Mouse (Mus musculus) hematopoietic stem cell, adult 5-6 weeks (primary cell): ENCODE data around the gene Fmn2. TPM values are rescaled to one million over a fixed set of nuclear protein-coding genes. Genes with fewer than 3 reads are reported as not detected.

Source experiments
- ATAC-seq, 2 experiments: fragments of 125-278 bp in 1 of 2; replicated peaks in 1 of 2; 2 replicates each; pipeline ENCODE4 v1.8.0; 2016 to 2017; ENCODE audit warnings: inconsistent platforms in 2 of 2, mild to moderate bottlenecking in 2 of 2, moderate number of reproducible peaks in 2 of 2, low read depth in 1 of 2, moderate TSS enrichment in 1 of 2; ENCODE audit not compliant: low FRiP score in 2 of 2, poor library complexity in 2 of 2, severe bottlenecking in 2 of 2, insufficient read depth in 1 of 2, low TSS enrichment in 1 of 2
- total RNA-seq: library from RNA; stranded (forward); fragments of 172-1452, 232-1000 nt; gene quantifications from 2 replicates; pipeline ENCODE4 v1.2.3, GENCODE M21; 2017

Gene Fmn2
- total RNA-seq, 1 experiment from 2014 or later, result 0.15 TPM

GRCm38 (mm10) chr1:174703909-174704308 is 202.3 kb downstream of the Fmn2 start:
- no peak for ATAC-seq

- no peak for ATAC-seq
Measured at GRCm38 (mm10) chr1:174719729-174720458, 218.3 kb downstream of the Fmn2 start.

- no peak for ATAC-seq
Measured at GRCm38 (mm10) chr1:174728771-174729170, 227.1 kb downstream of the Fmn2 start.

DNA sequence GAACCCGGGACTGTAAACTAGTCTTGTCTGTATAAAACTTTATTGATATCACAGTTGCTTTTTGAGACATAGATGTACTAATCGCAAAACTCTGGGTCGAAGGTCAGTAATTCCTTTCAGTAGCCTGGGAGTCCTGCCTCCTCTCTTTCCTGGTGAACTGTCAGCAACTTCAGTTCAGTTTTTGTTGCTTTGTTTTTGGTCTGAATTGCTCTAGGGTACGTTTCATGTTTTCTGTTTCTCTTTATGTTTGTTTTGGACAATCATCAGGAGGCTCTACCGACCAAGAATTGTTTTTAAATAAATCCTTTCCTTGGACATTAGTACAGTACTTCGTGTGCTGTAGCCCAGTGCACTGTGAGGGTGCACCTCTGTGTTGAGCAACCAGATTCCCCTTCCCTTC is 231.1 kb downstream of the Fmn2 start:
- no peak for ATAC-seq

- ATAC-seq, result no peak
Measured at GRCm38 (mm10) chr1:174738958-174739357, 237.3 kb downstream of the Fmn2 start.

DNA sequence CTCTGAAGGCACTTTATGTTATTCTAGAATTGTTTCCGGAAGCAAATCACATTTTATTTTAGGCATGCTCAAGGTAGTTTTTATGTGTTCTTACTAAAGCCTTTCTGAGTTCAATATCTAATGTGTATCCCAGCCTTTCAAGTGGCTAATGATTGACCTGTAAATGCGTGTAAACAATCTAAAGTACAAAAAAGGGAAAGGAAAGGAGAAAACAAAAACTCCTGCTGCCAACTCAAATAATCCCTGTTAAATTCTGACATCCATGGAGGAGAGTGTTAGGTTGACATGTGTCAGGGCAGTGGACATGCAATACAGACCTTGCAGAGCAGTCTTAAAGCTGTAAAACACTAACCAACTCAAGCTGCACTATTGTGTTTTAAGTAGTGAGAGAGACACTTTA is 241.0 kb downstream of the Fmn2 start:
- ATAC-seq, result no peak

GRCm38 (mm10) chr1:174748520-174748919 is 246.9 kb downstream of the Fmn2 start:
- no peak for ATAC-seq

GRCm38 (mm10) chr1:174750893-174751461 is 249.4 kb downstream of the Fmn2 start:
- no peak for ATAC-seq

DNA sequence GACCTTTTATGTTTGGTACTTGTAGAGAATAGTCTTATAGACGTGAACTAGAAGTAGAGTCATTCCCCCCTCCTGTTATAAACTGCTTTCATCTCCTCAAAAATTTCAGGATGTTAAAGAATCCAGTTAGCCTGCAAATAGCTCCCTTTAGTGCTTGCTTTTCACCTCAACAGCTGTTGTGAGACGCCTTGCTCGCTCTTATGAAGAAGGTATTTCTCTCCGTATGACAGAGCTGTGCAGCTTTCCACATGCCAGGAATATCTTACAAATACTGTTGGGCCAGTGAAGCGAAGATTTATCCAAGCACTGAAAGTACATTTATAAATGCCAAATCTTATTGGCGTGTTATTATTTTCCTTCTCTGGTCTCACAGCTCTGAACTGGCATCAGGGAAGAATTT is 257.7 kb downstream of the Fmn2 start:
- ATAC-seq, result no peak

DNA sequence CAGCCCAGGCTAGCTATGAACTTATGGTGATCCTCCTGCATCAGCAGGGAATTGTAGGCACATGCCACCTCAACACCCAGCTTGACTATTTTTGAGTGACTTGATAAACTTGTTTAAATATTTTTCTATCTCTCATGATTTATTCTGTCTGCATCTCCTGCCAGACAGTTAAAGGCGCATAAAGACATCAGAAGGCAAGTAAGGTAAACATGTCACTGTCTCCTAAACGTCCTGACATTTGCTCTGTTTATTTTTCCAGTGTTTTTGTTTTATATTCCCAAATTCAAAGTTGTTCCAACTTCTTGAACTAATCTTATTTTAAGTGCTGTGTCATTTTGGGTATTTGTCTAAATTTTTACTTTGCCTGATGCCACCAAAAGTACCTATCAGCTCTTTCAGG is 264.1 kb downstream of the Fmn2 start:
- no peak for ATAC-seq

DNA sequence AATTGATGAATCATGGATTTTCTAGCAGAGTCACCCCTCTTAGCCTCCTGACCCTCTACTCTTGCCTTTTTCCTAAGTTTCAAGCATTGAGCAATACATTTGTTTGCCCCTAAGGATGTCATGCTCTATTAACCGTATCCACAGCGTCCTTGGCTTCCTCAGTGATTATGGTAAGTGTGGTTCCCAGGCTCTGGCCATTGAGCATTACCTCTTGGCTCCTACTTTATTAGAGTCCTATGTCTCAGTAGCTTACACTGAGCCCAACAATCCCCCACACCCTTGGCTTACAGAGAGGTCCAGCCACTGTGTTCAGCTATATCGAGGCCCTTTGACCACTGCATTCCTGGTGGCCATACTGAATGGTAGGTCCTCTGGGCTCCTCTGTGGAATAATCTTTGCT is 265.2 kb downstream of the Fmn2 start:
- no peak for ATAC-seq

- ATAC-seq, result no peak
Measured at GRCm38 (mm10) chr1:174771871-174772281, 270.3 kb downstream of the Fmn2 start.

- no peak for ATAC-seq
Measured at GRCm38 (mm10) chr1:174781037-174781436, 279.4 kb downstream of the Fmn2 start.

DNA sequence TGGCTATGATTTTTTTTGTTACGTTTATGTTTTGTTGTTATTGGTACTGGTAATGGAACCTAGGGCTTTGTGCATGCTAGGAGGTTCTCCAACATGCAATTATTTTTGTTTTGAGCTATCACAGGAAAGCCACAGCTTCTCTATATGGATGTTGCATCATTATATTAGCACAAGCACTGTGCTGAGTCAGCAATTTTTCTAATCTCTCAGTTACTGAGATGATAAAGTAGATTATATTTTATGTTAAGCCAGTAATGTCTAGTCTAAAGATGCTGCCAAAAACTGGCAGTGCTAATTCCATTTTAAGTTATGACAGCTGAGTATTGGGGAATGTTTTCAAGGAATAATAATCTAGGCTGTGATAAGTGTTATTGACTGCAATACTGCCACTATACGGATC is 287.0 kb downstream of the Fmn2 start:
- ATAC-seq, result no peak

GRCm38 (mm10) chr1:174811846-174812245 is 310.2 kb downstream of the Fmn2 start:
- ATAC-seq, result no peak

GRCm38 (mm10) chr1:174826562-174826961 is 324.9 kb downstream of the Fmn2 start:
- ATAC-seq, result no peak

- ATAC-seq, result no peak
Measured at GRCm38 (mm10) chr1:174836861-174837260, 335.2 kb downstream of the Fmn2 start.

DNA sequence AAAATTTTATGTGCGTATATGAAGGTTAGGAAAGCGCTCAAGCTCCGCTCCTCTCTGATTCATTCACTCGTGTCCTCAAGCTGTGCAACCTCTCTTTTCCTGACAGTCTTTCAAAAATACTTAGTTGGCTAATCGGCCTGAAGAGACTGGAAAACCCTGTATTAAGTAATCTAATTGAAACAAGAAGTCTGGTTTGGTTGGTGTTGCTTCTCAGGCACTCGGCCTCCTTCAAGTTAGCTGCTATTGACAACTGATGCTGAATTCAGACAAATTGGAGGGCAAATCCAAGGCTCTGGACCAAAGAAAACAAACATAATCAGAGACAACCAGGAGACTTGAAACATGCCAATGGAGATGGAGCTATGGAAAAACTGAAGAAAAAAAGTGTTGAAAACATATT is 343.2 kb downstream of the Fmn2 start:
- no peak for ATAC-seq

GRCm38 (mm10) chr1:174856188-174856587 is 354.6 kb downstream of the Fmn2 start:
- ATAC-seq, result no peak
